Mouse (Mus musculus) ES-E14 (cell line): ENCODE measurements at regions not wholly inside any gene's neighbourhood (a gene's known extent, or its start where the extent isn't known, plus 50 kb on each side); places are given as distances from the start of the nearest gene placed in this dataset.

Source experiments
- MAFK ChIP-seq: IDR thresholded peaks from 2 replicates; pipeline ENCODE4 v1.6.1; 2014; ENCODE audit warnings: mild to moderate bottlenecking, low read depth, low read length, inconsistent platforms; ENCODE audit not compliant: insufficient read depth
- ZC3H11A ChIP-seq: IDR thresholded peaks from 2 replicates; pipeline ENCODE4 v1.6.1; 2012; ENCODE audit warnings: low read depth, mild to moderate bottlenecking, inconsistent platforms, low read length, borderline replicate concordance
- ZNF384 ChIP-seq: IDR thresholded peaks from 2 replicates; pipeline ENCODE4 v1.6.1; 2012; ENCODE audit warnings: low read depth, low read length, inconsistent platforms

DNA sequence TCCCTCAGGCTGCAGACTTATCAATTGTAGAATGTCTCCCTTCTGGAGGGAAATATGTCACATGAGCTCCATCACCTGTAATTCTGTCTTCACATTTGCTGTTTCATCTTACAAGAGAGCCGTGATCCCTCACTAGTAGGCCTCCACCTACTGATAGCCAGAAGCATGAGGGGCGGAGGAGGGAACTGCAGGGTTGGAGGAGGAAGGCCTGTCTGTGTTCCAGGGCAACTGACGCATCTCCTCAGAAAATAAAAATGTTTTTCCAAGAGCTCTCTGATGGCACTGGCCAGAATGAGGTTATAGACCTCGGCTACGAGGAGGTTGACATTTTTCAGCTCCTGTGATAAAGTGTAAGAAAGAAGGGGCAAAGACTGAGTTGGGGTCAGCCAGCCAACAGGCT, 257.0 kb downstream of the Enc1 start:
- no peak for TF ChIP-seq ZNF384
- no peak for TF ChIP-seq MAFK
- no peak for TF ChIP-seq ZC3H11A
